In the genomic region with DNA sequence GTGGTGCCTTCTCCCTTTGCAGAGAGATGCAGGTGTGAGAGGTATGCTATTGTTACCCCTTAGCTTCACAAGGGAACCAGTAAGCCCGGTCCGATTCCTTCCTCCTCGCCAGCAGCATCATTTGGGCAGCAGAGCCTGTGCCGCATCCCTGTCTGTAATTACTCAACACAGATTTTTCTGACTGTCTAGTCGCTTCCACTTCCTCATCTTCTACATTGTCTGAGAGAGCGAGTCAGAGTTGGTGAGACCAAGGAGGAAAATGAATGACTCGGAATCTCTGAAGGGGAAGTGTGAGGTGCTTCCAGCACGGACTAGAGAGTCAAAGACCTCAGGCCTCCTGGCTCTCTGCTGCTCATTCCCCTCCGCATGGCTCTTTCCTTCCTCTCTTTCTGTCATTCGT, we compare ENCODE assay signal across 23 mouse cellular contexts.
DNase-seq lines count a peak whose midpoint lies in the region; ATAC-seq and TF ChIP-seq lines count a peak whose summit lies in the region.
"Had no signal": no experiment of that assay in that cellular context is flagged by ENCODE, and none has a peak within 500 bp of the region (broad histone marks: within the 10 kb centered on the region; RNA-seq: fewer than 3 reads in every experiment).

No protein-coding gene starts in this region.

- H3K79me2 ChIP-seq in macrophage (ENCODE audit: inconsistent target): peaks cover 4% of the 10 kb centered on the region; the same call in 1 of the 2 replicates

- no peak for ATAC-seq in lung, postnatal 0 days
- ATAC-seq: forebrain, embryonic 14.5 days; midbrain, embryonic 16.5 days had no signal

- TF ChIP-seq EP300 in lung, postnatal 0 days (IDR thresholded peaks at IDR 0.05): no peak

- no peak overlapping the region for H3K4me3 ChIP-seq in kidney, adult 2 months (ENCODE audit: insufficient read depth, low read depth, low read length)
- no peak overlapping the region for H3K4me3 ChIP-seq in lung, postnatal 0 days (ENCODE audit: low read depth, low read length)
- H3K4me3 ChIP-seq in macrophage (ENCODE audit: inconsistent target): no peak overlapping the region
- H3K4me3 ChIP-seq in cerebellum, adult 2 months (replicated peaks; ENCODE audit: insufficient read depth, low read depth, low read length): no peak overlapping the region
- H3K4me3 ChIP-seq: embryonic facial prominence, embryonic 12.5 days; erythroblast, embryonic 14.5 days; hindbrain, embryonic 12.5 days; limb, embryonic 13.5 days; liver, embryonic 15.5 days; megakaryocyte, embryonic 14.5 days had no signal

- TF ChIP-seq POLR2A in kidney, adult 2 months (IDR thresholded peaks at IDR 0.05; ENCODE audit: low read depth, low read length): no peak
- TF ChIP-seq POLR2A in cerebellum, adult 2 months (IDR thresholded peaks at IDR 0.05; ENCODE audit: borderline replicate concordance, insufficient read depth, low read length): no peak

- WGBS in kidney, adult 2 months: 83% methylated on average over 10 of the region's 10 CpGs
- 88% methylated on average over 10 of the region's 10 CpGs for WGBS in lung, postnatal 0 days
- 8% methylated on average over 10 of the region's 10 CpGs for WGBS in macrophage (ENCODE audit: missing documents)
- WGBS in cerebellum, adult 2 months: 93% methylated on average over 10 of the region's 10 CpGs

- H3K36me3 ChIP-seq in kidney, adult 2 months (ENCODE audit: control insufficient read depth, insufficient read depth, low read length): peaks cover 1% of the 10 kb centered on the region; the same call in 1 of the 2 replicates
- H3K36me3 ChIP-seq in lung, postnatal 0 days (ENCODE audit: insufficient read depth, low read length): peaks cover 20% of the 10 kb centered on the region
- H3K36me3 ChIP-seq in macrophage (ENCODE audit: inconsistent target): peaks cover 69% of the 10 kb centered on the region

- no peaks in the 10 kb centered on the region for H3K27me3 ChIP-seq in kidney, adult 2 months (replicated peaks; ENCODE audit: control insufficient read depth, insufficient read depth, low read length)
- H3K27me3 ChIP-seq in lung, postnatal 0 days (replicated peaks; ENCODE audit: insufficient read depth, low read length): no peaks in the 10 kb centered on the region
- H3K27me3 ChIP-seq in cerebellum, adult 2 months (ENCODE audit: control insufficient read depth, insufficient read depth, low read length): no peaks in the 10 kb centered on the region
- H3K27me3 ChIP-seq: embryonic facial prominence, embryonic 12.5 days; hindbrain, embryonic 12.5 days; limb, embryonic 13.5 days; liver, embryonic 15.5 days; megakaryocyte, embryonic 14.5 days had no signal

- no peak overlapping the region for H3K27ac ChIP-seq in kidney, adult 2 months (ENCODE audit: insufficient read depth, low read depth, low read length)
- H3K27ac ChIP-seq in lung, postnatal 0 days (ENCODE audit: low read length): no peak overlapping the region
- H3K27ac ChIP-seq in macrophage: peak overlapping the region; percentile 46
- H3K27ac ChIP-seq in cerebellum, adult 2 months (ENCODE audit: insufficient read depth, low read length): no peak overlapping the region
- H3K27ac ChIP-seq: embryonic facial prominence, embryonic 12.5 days; hindbrain, embryonic 12.5 days; limb, embryonic 13.5 days; liver, embryonic 15.5 days had no signal

- H3K4me1 ChIP-seq in kidney, adult 2 months (ENCODE audit: control insufficient read depth, insufficient read depth, low read length): no peaks in the 10 kb centered on the region
- no peaks in the 10 kb centered on the region for H3K4me1 ChIP-seq in lung, postnatal 0 days (ENCODE audit: insufficient read depth, low read depth, low read length)
- peaks cover 4% of the 10 kb centered on the region; the same call in 1 of the 2 replicates for H3K4me1 ChIP-seq in cerebellum, adult 2 months (ENCODE audit: control insufficient read depth, insufficient read depth, low read length)
- H3K4me1 ChIP-seq: embryonic facial prominence, embryonic 12.5 days; hindbrain, embryonic 12.5 days; limb, embryonic 13.5 days had no signal

- no peak overlapping the region for H3K9ac ChIP-seq in lung, postnatal 0 days (replicated peaks; ENCODE audit: low read depth)
- H3K9ac ChIP-seq: embryonic facial prominence, embryonic 12.5 days; hindbrain, embryonic 12.5 days; limb, embryonic 13.5 days; liver, embryonic 15.5 days had no signal

- TF ChIP-seq CTCF in kidney, adult 2 months (conservative IDR thresholded peaks at IDR 0.05; ENCODE audit: insufficient read depth, insufficient read length, low read depth, low read length): no peak
- no peak for TF ChIP-seq CTCF in lung, postnatal 0 days (IDR thresholded peaks at IDR 0.05)
- TF ChIP-seq CTCF in cerebellum, adult 2 months (IDR thresholded peaks at IDR 0.05; ENCODE audit: borderline replicate concordance, insufficient read depth, low read depth, low read length): no peak

- H3K9me3 ChIP-seq in lung, postnatal 0 days (ENCODE audit: low read length): no peaks in the 10 kb centered on the region
- H3K9me3 ChIP-seq: embryonic facial prominence, embryonic 12.5 days; hindbrain, embryonic 12.5 days; limb, embryonic 13.5 days; liver, embryonic 15.5 days; megakaryocyte, embryonic 14.5 days had no signal

- peak; percentile 30 for DNase-seq in kidney, adult 2 months
- DNase-seq in kidney, adult 11 months: no peak
- peak; percentile 38 for DNase-seq in lung, postnatal 0 days (ENCODE audit: low spot score)
- no peak for DNase-seq in lung, postnatal 14 days
- no peak for DNase-seq in cerebellum, adult 2 months
- DNase-seq in thymus, postnatal 0 days (ENCODE audit: low spot score): no peak
- DNase-seq: cerebellum, adult 9-10 months; gastrocnemius, postnatal 14 days; heart, postnatal 10 days; kidney, adult 8-10 months; kidney, postnatal 14 days; right cerebral cortex, adult 18-20 months; thymus, postnatal 25 days had no signal

- no peak overlapping the region for H3K4me2 ChIP-seq in lung, postnatal 0 days (replicated peaks; ENCODE audit: low read depth, low read length)
- H3K4me2 ChIP-seq: embryonic facial prominence, embryonic 12.5 days; heart, embryonic 11.5 days; hindbrain, embryonic 12.5 days; limb, embryonic 13.5 days; liver, embryonic 15.5 days had no signal

Comparison
In these comparisons a context has a peak if more than half of its experiments do, and no peak if none do; other contexts are left out.
1. DNase-seq: peak in kidney, adult 2 months (single experiment) and lung, postnatal 0 days (single experiment); none in kidney, adult 11 months (single experiment), lung, postnatal 14 days (single experiment), cerebellum, adult 2 months (0 of 2) and thymus, postnatal 0 days (single experiment).